Mouse (Mus musculus): ENCODE results near the gene Colgalt2. TPM values are rescaled to one million over a fixed set of nuclear protein-coding genes. Genes with fewer than 3 reads are reported as not detected.

Colgalt2 gene
- polyA plus RNA-seq (2017; shearing (Covaris generic)) = not detected

GRCm38 (mm10) chr1:152399790-152400555 is at the start of gene Colgalt2:
Gene Colgalt2, plus strand, starts transcription at chr1:152399830.

GRCm38 (mm10) chr1:152386188-152386835 is 13.3 kb upstream of the Colgalt2 start, which contains the start of gene Tsen15:
Gene Tsen15, minus strand, starts transcription at chr1:152386688.

Other genes with a start within 250 kb of the Colgalt2 start
- 23.9 TPM for gene Tsen15, start 13.1 kb upstream of the Colgalt2 start, polyA plus RNA-seq (2017; shearing (Covaris generic))

Measured in CD4-positive, CD25-positive, alpha-beta regulatory T cell, adult 9 weeks (primary cell).